Mouse (Mus musculus) thymus, postnatal 4 days (tissue): ENCODE measurements around the gene Sec31a.

Experiments used
- DNase-seq: peaks from one replicate; pipeline ENCODE4 v3.0.0; 2021

Sec31a gene

GRCm38 (mm10) chr5:100345118-100345517 lies 70.9 kb downstream of the Sec31a start:
- peak; percentile 69 for DNase-seq

- DNase-seq: no peak
These were observed 72.9 kb downstream of the Sec31a start for GRCm38 (mm10) chr5:100343087-100343486.

GRCm38 (mm10) chr5:100342422-100342821 lies 73.6 kb downstream of the Sec31a start:
- no peak for DNase-seq

GRCm38 (mm10) chr5:100341042-100341441 lies 75.0 kb downstream of the Sec31a start:
- no peak for DNase-seq

GRCm38 (mm10) chr5:100337852-100338251 lies 78.2 kb downstream of the Sec31a start:
- no peak for DNase-seq

GRCm38 (mm10) chr5:100336876-100337275 lies 79.2 kb downstream of the Sec31a start:
- no peak for DNase-seq

GRCm38 (mm10) chr5:100335581-100336080 lies 80.4 kb downstream of the Sec31a start:
- DNase-seq: no peak

GRCm38 (mm10) chr5:100334686-100335085 lies 81.3 kb downstream of the Sec31a start:
- DNase-seq: no peak

- DNase-seq: peak; percentile 65
These were observed 82.2 kb downstream of the Sec31a start for GRCm38 (mm10) chr5:100333607-100334380.

GRCm38 (mm10) chr5:100332300-100333004 lies 83.6 kb downstream of the Sec31a start:
- no peak for DNase-seq

GRCm38 (mm10) chr5:100331636-100332035 lies 84.4 kb downstream of the Sec31a start:
- DNase-seq: no peak

GRCm38 (mm10) chr5:100322081-100322480 lies 94.0 kb downstream of the Sec31a start:
- peak; percentile 91 for DNase-seq

- DNase-seq: no peak
These were observed 98.2 kb downstream of the Sec31a start for GRCm38 (mm10) chr5:100317842-100318241.

- no peak for DNase-seq
These were observed 99.0 kb downstream of the Sec31a start for GRCm38 (mm10) chr5:100317010-100317409.

GRCm38 (mm10) chr5:100315646-100316045 lies 100.4 kb downstream of the Sec31a start:
- no peak for DNase-seq

GRCm38 (mm10) chr5:100312391-100312790 lies 103.6 kb downstream of the Sec31a start:
- DNase-seq: no peak
